In the genomic region with DNA sequence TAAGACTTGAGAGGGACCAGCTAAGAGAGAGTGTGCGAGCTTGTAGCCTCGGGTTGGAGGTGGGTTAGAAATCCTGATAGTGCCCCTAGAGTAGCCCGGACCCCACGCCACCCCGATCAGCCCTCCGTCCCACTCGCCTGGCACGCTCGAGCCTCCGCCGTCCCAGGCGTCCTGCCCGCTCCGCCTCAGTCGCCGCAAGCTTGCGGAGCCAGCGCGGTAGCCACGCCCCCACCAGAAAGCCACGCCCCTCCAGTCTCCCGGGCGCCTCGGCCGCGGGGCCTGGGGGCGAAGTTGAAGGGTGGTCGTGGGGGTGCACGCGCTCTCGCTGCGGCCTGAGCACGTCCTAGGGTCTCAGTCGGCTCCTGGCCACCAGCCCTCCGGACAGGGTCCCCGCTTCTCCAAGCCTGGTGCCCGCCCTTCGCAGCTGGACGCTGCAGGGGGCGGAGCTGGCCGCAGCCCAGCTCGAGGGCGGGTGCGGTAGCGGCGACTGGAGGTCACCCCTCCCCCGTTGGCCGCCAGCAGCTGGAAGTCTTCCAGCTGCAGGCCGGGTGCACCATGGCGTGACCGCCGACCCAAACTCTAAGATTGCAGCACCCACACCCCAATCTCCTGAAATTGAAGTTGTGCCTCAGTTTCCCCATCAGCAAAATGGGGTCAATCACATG, we compare ENCODE assay signal across 8 mouse cellular contexts. TPM values are rescaled to one million over a fixed set of nuclear protein-coding genes. Genes with fewer than 3 reads are reported as not detected.
DNase-seq lines count a peak whose midpoint lies in the region; ATAC-seq and TF ChIP-seq lines count a peak whose summit lies in the region.

Gene Kank2 (minus strand): TSS at position 400 of the 665 bp plus-strand sequence.

- peak; percentile 82 for ATAC-seq in embryonic facial prominence, embryonic 11.5 days (replicated peaks; ENCODE audit: insufficient number of reproducible peaks, low FRiP score, low TSS enrichment, low read depth)
- peak; percentile 86 for ATAC-seq in limb, embryonic 14.5 days (ENCODE audit: low FRiP score, low read depth)
- peak; percentile 74 for ATAC-seq in midbrain, embryonic 16.5 days

- DNase-seq in right cerebral cortex, adult 18-20 months: peak; percentile 61
- DNase-seq in right cerebral cortex, postnatal 36 days (ENCODE audit: low spot score in 2 of 2): no peak
- peak; percentile 88 for DNase-seq in embryonic facial prominence, embryonic 11.5 days (ENCODE audit: low spot score)
- peak; percentile 99 for DNase-seq in heart, adult 11 months
- peak; percentile 95 for DNase-seq in kidney, adult 18-20 months
- DNase-seq in limb, embryonic 14.5 days (ENCODE audit: low spot score): peak; percentile 70
- DNase-seq in spleen, postnatal 36 days (ENCODE audit: low spot score in 2 of 2): peak; percentile 59 to 64

- no peaks in the 10 kb centered on the region for H3K27me3 ChIP-seq in embryonic facial prominence, embryonic 11.5 days (ENCODE audit: control insufficient read depth, insufficient read depth, low read length)
- H3K27me3 ChIP-seq in limb, embryonic 14.5 days (ENCODE audit: control insufficient read depth, insufficient read depth, low read length): no peaks in the 10 kb centered on the region
- H3K27me3 ChIP-seq in midbrain, embryonic 16.5 days (ENCODE audit: control insufficient read depth, insufficient read depth, low read depth, low read length): 0 out of 2 replicates have a peak, but pooled peaks cover 3% of the 10 kb centered on the region

- WGBS in embryonic facial prominence, embryonic 11.5 days: under 1% methylated on average over 45 of the region's 52 CpGs
- under 1% methylated on average over 39 of the region's 52 CpGs for WGBS in limb, embryonic 14.5 days
- WGBS in midbrain, embryonic 16.5 days: under 1% methylated on average over 51 of the region's 52 CpGs

- peaks cover 8% of the 10 kb centered on the region for H3K36me3 ChIP-seq in embryonic facial prominence, embryonic 11.5 days (replicated peaks; ENCODE audit: control insufficient read depth, insufficient read depth, low read depth, low read length)
- peaks cover 54% of the 10 kb centered on the region for H3K36me3 ChIP-seq in limb, embryonic 14.5 days (ENCODE audit: control insufficient read depth, insufficient read depth, low read length)
- no peaks in the 10 kb centered on the region for H3K36me3 ChIP-seq in midbrain, embryonic 16.5 days (ENCODE audit: control insufficient read depth, insufficient read depth, low read length)

- H3K9me3 ChIP-seq in embryonic facial prominence, embryonic 11.5 days (replicated peaks; ENCODE audit: control insufficient read depth, low read length): no peaks in the 10 kb centered on the region
- no peaks in the 10 kb centered on the region for H3K9me3 ChIP-seq in limb, embryonic 14.5 days (ENCODE audit: control insufficient read depth, low read length)
- no peaks in the 10 kb centered on the region for H3K9me3 ChIP-seq in midbrain, embryonic 16.5 days (replicated peaks; ENCODE audit: control insufficient read depth, low read length, poor library complexity, severe bottlenecking)

- peaks cover 12% of the 10 kb centered on the region for H3K4me1 ChIP-seq in embryonic facial prominence, embryonic 11.5 days (ENCODE audit: control insufficient read depth, insufficient read depth, low read length)
- H3K4me1 ChIP-seq in limb, embryonic 14.5 days (ENCODE audit: control insufficient read depth, insufficient read depth, low read length): peaks cover 18% of the 10 kb centered on the region
- peaks cover 4% of the 10 kb centered on the region for H3K4me1 ChIP-seq in midbrain, embryonic 16.5 days (ENCODE audit: control insufficient read depth, insufficient read depth, low read length)

- TF ChIP-seq POLR2A in limb, embryonic 14.5 days (IDR thresholded peaks at IDR 0.05; ENCODE audit: borderline replicate concordance, extremely low read depth, insufficient read depth, insufficient read length): peak; percentile 92; the same call in 1 of the 2 replicates

- H3K9ac ChIP-seq in embryonic facial prominence, embryonic 11.5 days (replicated peaks; ENCODE audit: low read length): peak within 1 kb of the TSS; percentile 90
- peak within 1 kb of the TSS; percentile 90 for H3K9ac ChIP-seq in limb, embryonic 14.5 days (ENCODE audit: low read depth, low read length, severe bottlenecking)
- peak within 1 kb of the TSS; percentile 69 for H3K9ac ChIP-seq in midbrain, embryonic 16.5 days (ENCODE audit: low read depth, low read length)

- H3K4me3 ChIP-seq in embryonic facial prominence, embryonic 11.5 days (ENCODE audit: low read depth, low read length): peak within 1 kb of the TSS; percentile 81
- peak within 1 kb of the TSS; percentile 81 for H3K4me3 ChIP-seq in limb, embryonic 14.5 days (replicated peaks; ENCODE audit: low read length)
- H3K4me3 ChIP-seq in midbrain, embryonic 16.5 days (ENCODE audit: low read depth, low read length): peak within 1 kb of the TSS; percentile 75

- peak within 1 kb of the TSS; percentile 90 for H3K27ac ChIP-seq in embryonic facial prominence, embryonic 11.5 days (replicated peaks; ENCODE audit: low read depth, low read length)
- H3K27ac ChIP-seq in limb, embryonic 14.5 days (replicated peaks; ENCODE audit: low read depth, low read length): peak within 1 kb of the TSS; percentile 94
- peak within 1 kb of the TSS; percentile 53 for H3K27ac ChIP-seq in midbrain, embryonic 16.5 days (ENCODE audit: low read length)

- H3K4me2 ChIP-seq in embryonic facial prominence, embryonic 11.5 days (ENCODE audit: low read depth, low read length): peak within 1 kb of the TSS; percentile 75
- H3K4me2 ChIP-seq in limb, embryonic 14.5 days (replicated peaks; ENCODE audit: low read depth, low read length, severe bottlenecking): peak within 1 kb of the TSS; percentile 63
- H3K4me2 ChIP-seq in midbrain, embryonic 16.5 days (ENCODE audit: low read length): peak within 1 kb of the TSS; percentile 88

RNA-seq across cellular contexts. Expression of gene Kank2, which starts in this region (rescaled TPM):
- 6.1 and 7.6 TPM in 2 replicates for polyA plus RNA-seq in embryonic facial prominence, embryonic 11.5 days (2014; fragmentation: Nextera tagmentation; extraction: Ambion mirVana)
- 38.6 and 49.6 TPM in 2 replicates for polyA plus RNA-seq in limb, embryonic 14.5 days (2012; rRNA removed)
- 13.1 and 15.0 TPM in 2 replicates for polyA plus RNA-seq in limb, embryonic 14.5 days (2014; fragmentation: Nextera tagmentation; extraction: Ambion mirVana)
- polyA plus RNA-seq in midbrain, embryonic 16.5 days (2015; fragmentation: Nextera tagmentation; extraction: Ambion mirVana): 3.1 and 3.5 TPM in 2 replicates

Comparison
In these comparisons a context has a peak if more than half of its experiments do, and no peak if none do; other contexts are left out.
1. DNase-seq: peak in right cerebral cortex, adult 18-20 months (single experiment), embryonic facial prominence, embryonic 11.5 days (single experiment), heart, adult 11 months (single experiment), kidney, adult 18-20 months (single experiment), limb, embryonic 14.5 days (single experiment) and spleen, postnatal 36 days (2 of 2); none in right cerebral cortex, postnatal 36 days (0 of 2).
2. Peak in every context shown above with its lines, with median percentiles within 50 percentile points of each other: ATAC-seq, H3K27ac ChIP-seq, H3K4me2 ChIP-seq, H3K4me3 ChIP-seq and H3K9ac ChIP-seq.